In the genomic region with DNA sequence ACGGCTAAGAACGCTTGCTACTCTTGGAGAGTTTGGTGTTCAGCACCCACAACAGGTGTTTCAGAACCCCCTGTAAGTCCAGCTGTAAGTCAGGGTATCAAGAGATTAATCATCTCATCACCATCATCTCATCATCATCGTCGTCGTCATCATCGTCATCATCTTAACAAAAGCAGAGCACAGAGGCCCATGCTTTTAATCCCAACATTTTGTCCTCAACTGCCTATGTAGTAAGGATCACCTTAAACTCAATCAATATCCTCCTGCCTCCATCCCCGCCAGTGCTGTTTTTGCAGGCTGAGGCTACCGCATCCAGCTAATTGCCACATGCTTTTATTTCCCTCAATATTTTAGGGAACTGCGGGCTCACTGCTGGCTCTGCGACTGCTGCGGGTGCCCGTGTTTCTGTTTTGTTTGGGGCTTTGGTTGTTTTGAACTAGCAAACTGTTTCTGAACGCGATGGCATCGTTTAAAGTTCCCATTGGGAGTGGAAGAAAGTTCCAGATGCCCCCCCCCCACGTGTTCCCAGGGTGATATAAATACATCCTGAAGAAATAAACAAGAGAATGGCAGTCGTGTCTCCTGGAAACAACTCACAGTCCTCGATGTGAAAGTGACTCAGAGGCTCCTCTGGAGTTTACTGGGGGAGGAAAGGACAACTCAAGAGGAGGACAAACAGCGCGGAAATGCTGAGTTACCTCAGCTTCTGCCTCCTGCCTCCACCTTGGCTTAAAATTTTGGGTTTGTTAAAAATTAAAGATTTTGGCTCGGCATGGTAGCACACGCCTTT, we compare ENCODE assay signal across 8 mouse cellular contexts. TPM values are rescaled to one million over a fixed set of nuclear protein-coding genes. Genes with fewer than 3 reads are reported as not detected.
DNase-seq lines count a peak whose midpoint lies in the region; ATAC-seq and TF ChIP-seq lines count a peak whose summit lies in the region.

No protein-coding gene starts in this region.

- peak overlapping the region; percentile 70; the same call in 1 of the 2 replicates for H3K27ac ChIP-seq in lung, embryonic 16.5 days (ENCODE audit: low read length)
- H3K27ac ChIP-seq in forebrain, embryonic 10.5 days, result no peak overlapping the region

- 24% methylated on average over 22 of the region's 22 CpGs for WGBS in lung, embryonic 16.5 days
- WGBS in forebrain, embryonic 10.5 days, result 38% methylated on average over 22 of the region's 22 CpGs

- no peaks in the 10 kb centered on the region for H3K79me2 ChIP-seq in myocyte (ENCODE audit: control insufficient read depth, insufficient read depth)

- H3K4me3 ChIP-seq in lung, embryonic 16.5 days (ENCODE audit: low read length), result peak overlapping the region; percentile 72
- peak overlapping the region; percentile 77 for H3K4me3 ChIP-seq in forebrain, embryonic 10.5 days
- H3K4me3 ChIP-seq in myocyte, result peak overlapping the region; percentile 71

- no peak for DNase-seq in lung, postnatal 4 days
- DNase-seq in forebrain, embryonic 10.5 days (ENCODE audit: extremely low spot score, low spot score), result no peak
- peak; percentile 35 to 47 for DNase-seq in left cerebral cortex, postnatal 36 days (ENCODE audit: low spot score in 2 of 2)
- no peak for DNase-seq in urinary bladder, postnatal 10 days (ENCODE audit: low spot score)
- no peak for DNase-seq in cerebellum, adult 9-10 months
- no peak for DNase-seq in spleen, adult 18-20 months

- no peak for TF ChIP-seq POLR2A in myocyte (IDR thresholded peaks at IDR 0.05; ENCODE audit: insufficient read length, low read depth)

- no peaks in the 10 kb centered on the region for H3K27me3 ChIP-seq in lung, embryonic 16.5 days (ENCODE audit: control insufficient read depth, insufficient read depth, low read depth, low read length)
- peaks cover 19% of the 10 kb centered on the region for H3K27me3 ChIP-seq in forebrain, embryonic 10.5 days (ENCODE audit: poor library complexity, severe bottlenecking)
- H3K27me3 ChIP-seq in myocyte (ENCODE audit: control insufficient read depth, insufficient read depth, insufficient read length), result no peaks in the 10 kb centered on the region

- H3K36me3 ChIP-seq in lung, embryonic 16.5 days (ENCODE audit: control insufficient read depth, insufficient read depth, low read length), result peaks cover 4% of the 10 kb centered on the region; the same call in 1 of the 2 replicates
- H3K36me3 ChIP-seq in forebrain, embryonic 10.5 days (replicated peaks), result peaks cover 16% of the 10 kb centered on the region
- no peaks in the 10 kb centered on the region for H3K36me3 ChIP-seq in myocyte (ENCODE audit: control insufficient read depth, insufficient read depth)

- peak overlapping the region; percentile 74 for H3K4me2 ChIP-seq in lung, embryonic 16.5 days (ENCODE audit: low read depth, low read length)
- H3K4me2 ChIP-seq in myocyte (ENCODE audit: low read depth), result peak overlapping the region; percentile 77

- H3K9ac ChIP-seq in lung, embryonic 16.5 days (ENCODE audit: low read length), result peak overlapping the region; percentile 40; the same call in 1 of the 2 replicates

- intact Hi-C loops in left cerebral cortex, postnatal 36 days (cut with DNase I), result loop anchor here (5.0 kb wide), 1 partner anchor 169 kb away; no protein-coding TSS in a partner anchor

- ATAC-seq in lung, embryonic 16.5 days (ENCODE audit: low read depth), result no peak

- H3K9me3 ChIP-seq in lung, embryonic 16.5 days (ENCODE audit: control insufficient read depth, low read length), result no peaks in the 10 kb centered on the region
- no peaks in the 10 kb centered on the region for H3K9me3 ChIP-seq in forebrain, embryonic 10.5 days

- H3K4me1 ChIP-seq in lung, embryonic 16.5 days (replicated peaks; ENCODE audit: control insufficient read depth, insufficient read depth, low read length), result peaks cover 21% of the 10 kb centered on the region
- H3K4me1 ChIP-seq in forebrain, embryonic 10.5 days, result peaks cover 32% of the 10 kb centered on the region

- H3ac ChIP-seq in myocyte (ENCODE audit: control insufficient read depth, insufficient read length), result no peak overlapping the region

TF ChIP-seq in myocyte, 11 proteins besides CTCF, POLR2A, EP300 and RAD21:
- TF ChIP-seq E2F4 (IDR thresholded peaks at IDR 0.05; ENCODE audit: insufficient read depth), result no peak
- TF ChIP-seq TCF12 (IDR thresholded peaks at IDR 0.05; ENCODE audit: insufficient read depth, poor library complexity, severe bottlenecking), result no peak
- no peak for TF ChIP-seq MAX (IDR thresholded peaks at IDR 0.05; ENCODE audit: low read depth)
- no peak for TF ChIP-seq SRF (IDR thresholded peaks at IDR 0.05; ENCODE audit: control insufficient read depth, insufficient read length, low read depth)
- TF ChIP-seq CEBPB (IDR thresholded peaks at IDR 0.05; ENCODE audit: insufficient read depth, poor library complexity, severe bottlenecking), result no peak
- TF ChIP-seq MYOD1 (IDR thresholded peaks at IDR 0.05; ENCODE audit: control insufficient read depth in 1 of 3, insufficient read length in 2 of 3, low read depth in 2 of 3), result no peak
- no peak for TF ChIP-seq REST (IDR thresholded peaks at IDR 0.05; ENCODE audit: insufficient read depth, insufficient read length)
- no peak for TF ChIP-seq MYOG (IDR thresholded peaks at IDR 0.05; ENCODE audit: control insufficient read depth in 1 of 3, insufficient read depth in 1 of 3, insufficient read length in 2 of 3, low read depth in 2 of 3)
- TF ChIP-seq USF1 (IDR thresholded peaks at IDR 0.05; ENCODE audit: low read depth), result no peak
- TF ChIP-seq TCF3 (IDR thresholded peaks at IDR 0.05; ENCODE audit: insufficient read length, low read depth), result no peak
- TF ChIP-seq POLR2AphosphoS2 (IDR thresholded peaks at IDR 0.05; ENCODE audit: insufficient read length, low read depth), result no peak

RNA-seq across cellular contexts. Expression of a gene that starts 0.9 kb away (rescaled TPM):
- polyA plus RNA-seq in lung, embryonic 16.5 days (2015; fragmentation: Nextera tagmentation; extraction: Ambion mirVana), result 85.9 and 90.7 TPM in 2 replicates
- polyA plus RNA-seq in forebrain, embryonic 10.5 days (2016; fragmentation: Nextera tagmentation; extraction: Ambion mirVana), result 59.8 and 62.2 TPM in 2 replicates
- 10 to 100 TPM; 83.3 to 93.0 TPM for total RNA-seq in left cerebral cortex, postnatal 36 days (2021)
- polyA plus RNA-seq in myocyte (2012; fragmentation: generic; extraction: Trizol), result 29.3 TPM

RNA-seq across cellular contexts. Expression of a gene that starts 11.4 kb away (rescaled TPM):
- polyA plus RNA-seq in lung, embryonic 16.5 days (2015; fragmentation: Nextera tagmentation; extraction: Ambion mirVana), result 35.1 and 35.9 TPM in 2 replicates
- 59.9 and 61.5 TPM in 2 replicates for polyA plus RNA-seq in forebrain, embryonic 10.5 days (2016; fragmentation: Nextera tagmentation; extraction: Ambion mirVana)
- 10 to 100 TPM; 39.4 to 40.7 TPM for total RNA-seq in left cerebral cortex, postnatal 36 days (2021)
- 22.0 TPM for polyA plus RNA-seq in myocyte (2012; fragmentation: generic; extraction: Trizol)

Comparison
In these comparisons a context has a peak if more than half of its experiments do, and no peak if none do; other contexts are left out.
1. DNase-seq: peak in left cerebral cortex, postnatal 36 days (2 of 2); none in lung, postnatal 4 days (0 of 2), forebrain, embryonic 10.5 days (single experiment), urinary bladder, postnatal 10 days (single experiment), cerebellum, adult 9-10 months (single experiment) and spleen, adult 18-20 months (0 of 2).
2. Peak in every context shown above with its lines, with median percentiles within 50 percentile points of each other: H3K4me3 ChIP-seq.